Mouse (Mus musculus): ENCODE results near the gene Robo1.

- TF ChIP-seq CTCF (IDR thresholded peaks at IDR 0.05; ENCODE audit: control insufficient read depth, insufficient read depth, insufficient replicate concordance, low read depth, low read length), result no peak
- no peak for TF ChIP-seq POLR2A (IDR thresholded peaks at IDR 0.05; ENCODE audit: control insufficient read depth, low read depth, low read length)
These were observed 530.9 kb downstream of the Robo1 start for GRCm38 (mm10) chr16:72839031-72839430.
